Mouse (Mus musculus) testis, postnatal 14 days (tissue): ENCODE measurements around the gene Gm1113.

Source experiments
- DNase-seq: peaks from one replicate; pipeline ENCODE4 v3.0.0; 2021; ENCODE audit warnings: low spot score

Gm1113 gene

GRCm38 (mm10) chr9:35479456-35479855 is 38.6 kb downstream of the Gm1113 start:
- DNase-seq, result no peak

- DNase-seq, result no peak
Observed at GRCm38 (mm10) chr9:35475394-35475793, 42.7 kb downstream of the Gm1113 start.

- DNase-seq, result no peak
Observed at GRCm38 (mm10) chr9:35474104-35474724, 43.9 kb downstream of the Gm1113 start.

- no peak for DNase-seq
Observed at GRCm38 (mm10) chr9:35468913-35469312, 49.2 kb downstream of the Gm1113 start.

- no peak for DNase-seq
Observed at GRCm38 (mm10) chr9:35467264-35467817, 50.7 kb downstream of the Gm1113 start.

GRCm38 (mm10) chr9:35459594-35459993 is 58.5 kb downstream of the Gm1113 start:
- DNase-seq, result no peak
